Mouse (Mus musculus) regulatory T cell (primary cell): Measurements from ENCODE around the gene Nadsyn1.

Source experiments
- in situ Hi-C: fragments of 300-600 bp; cut with MboI, MseI; formaldehyde crosslinking; loops from one replicate; pipeline ENCODE4 v1.15.1; 2025; ENCODE audit warnings: high pct_unique_total_duplicates

Nadsyn1 gene

GRCm38 (mm10) chr7:143808909-143809308 is 13.7 kb downstream of the Nadsyn1 start:
- in situ Hi-C loops = no loop called here

- in situ Hi-C loops = no loop called here
Observed at GRCm38 (mm10) chr7:143805199-143805624, 17.4 kb downstream of the Nadsyn1 start.

GRCm38 (mm10) chr7:143801195-143802065 is 21.2 kb downstream of the Nadsyn1 start:
- in situ Hi-C loops = no loop called here

GRCm38 (mm10) chr7:143800770-143801169 is 21.9 kb downstream of the Nadsyn1 start:
- in situ Hi-C loops = no loop called here

- in situ Hi-C loops = no loop called here
Observed at GRCm38 (mm10) chr7:143798783-143799182, 23.9 kb downstream of the Nadsyn1 start.

DNA sequence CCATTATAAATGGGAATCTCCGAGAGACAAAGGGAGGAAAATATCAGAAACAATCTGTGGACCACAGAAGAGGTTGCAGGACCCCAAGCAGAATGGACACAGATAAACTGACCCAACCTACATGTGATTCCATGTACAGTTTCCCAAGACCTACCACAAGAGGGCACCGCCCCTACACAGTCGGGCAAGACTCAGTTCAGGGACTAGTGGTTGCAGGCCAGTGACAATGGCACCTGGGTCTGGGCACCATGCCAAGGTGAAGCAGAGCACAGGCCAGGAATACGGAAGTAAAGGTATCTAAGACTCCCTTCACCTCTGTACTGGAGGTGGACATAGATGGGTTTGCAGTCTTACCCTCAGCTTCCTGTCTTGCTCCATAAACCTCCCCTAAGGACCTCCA is 29.5 kb downstream of the Nadsyn1 start:
- in situ Hi-C loops = no loop called here

DNA sequence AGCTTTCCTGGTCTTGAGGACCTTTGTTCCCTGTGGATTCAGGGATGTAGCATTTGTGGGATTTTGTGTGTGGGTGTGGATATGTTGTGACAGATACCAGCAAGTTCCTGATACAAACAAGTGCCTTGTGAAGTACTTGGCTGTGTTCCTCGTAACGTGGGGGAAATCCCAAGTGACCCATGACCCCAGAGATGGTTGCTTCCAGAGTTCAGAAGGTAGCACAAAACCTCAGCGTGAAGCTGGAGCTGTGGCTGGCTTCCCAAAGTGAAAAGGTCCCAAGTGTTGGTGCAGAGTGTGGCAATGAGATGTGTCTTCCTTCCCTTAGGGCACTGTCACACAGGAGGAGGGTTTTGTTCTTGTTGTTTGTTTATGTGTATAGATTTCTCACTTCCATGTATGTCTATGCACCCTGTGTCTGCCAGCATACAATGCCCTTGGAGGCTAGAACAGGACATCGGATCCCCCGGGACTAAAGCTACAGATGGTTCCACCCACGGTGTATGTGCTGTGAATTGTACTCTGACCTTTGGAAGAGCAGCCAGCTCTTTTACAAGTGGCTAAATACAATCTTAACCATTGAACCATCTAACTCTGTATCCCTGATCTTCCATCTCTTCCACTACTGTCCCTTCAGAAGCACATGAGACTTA is 30.2 kb downstream of the Nadsyn1 start:
- in situ Hi-C loops = no loop called here

- in situ Hi-C loops = no loop called here
Observed at GRCm38 (mm10) chr7:143783996-143784829, 38.4 kb downstream of the Nadsyn1 start, which contains the start of gene Mrgpre. Mrgpre (minus strand) TSS chr7:143784500.

- in situ Hi-C loops = no loop called here
Observed at GRCm38 (mm10) chr7:143783378-143783995, 39.2 kb downstream of the Nadsyn1 start.

- in situ Hi-C loops = loop anchor here (10.0 kb wide), 1 partner anchor 1973 kb away; no protein-coding TSS in a partner anchor
Observed at GRCm38 (mm10) chr7:143777375-143777774, 45.3 kb downstream of the Nadsyn1 start.

GRCm38 (mm10) chr7:143776137-143776536 is 46.5 kb downstream of the Nadsyn1 start:
- in situ Hi-C loops = loop anchor here (10.0 kb wide), 1 partner anchor 1971 kb away; no protein-coding TSS in a partner anchor

DNA sequence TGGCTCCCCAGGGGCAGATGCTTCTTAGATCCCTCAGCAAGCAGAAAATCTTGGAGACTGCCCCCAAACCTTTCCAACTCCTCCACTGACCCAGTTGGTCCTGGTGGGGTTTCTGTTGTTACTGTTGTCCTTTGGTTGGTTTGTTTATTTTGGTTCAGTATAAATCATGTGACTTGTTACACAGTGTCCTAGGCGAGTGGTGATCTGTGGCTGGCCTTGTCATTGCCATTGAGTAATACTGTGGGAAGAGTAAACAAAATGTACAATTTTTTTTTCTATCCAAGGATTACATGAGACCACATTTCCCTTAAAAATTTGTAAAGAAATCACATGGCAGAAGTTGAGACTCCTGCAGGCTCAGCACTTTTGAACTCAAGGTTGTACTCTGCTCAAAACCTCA is 53.2 kb downstream of the Nadsyn1 start:
- in situ Hi-C loops = no loop called here

DNA sequence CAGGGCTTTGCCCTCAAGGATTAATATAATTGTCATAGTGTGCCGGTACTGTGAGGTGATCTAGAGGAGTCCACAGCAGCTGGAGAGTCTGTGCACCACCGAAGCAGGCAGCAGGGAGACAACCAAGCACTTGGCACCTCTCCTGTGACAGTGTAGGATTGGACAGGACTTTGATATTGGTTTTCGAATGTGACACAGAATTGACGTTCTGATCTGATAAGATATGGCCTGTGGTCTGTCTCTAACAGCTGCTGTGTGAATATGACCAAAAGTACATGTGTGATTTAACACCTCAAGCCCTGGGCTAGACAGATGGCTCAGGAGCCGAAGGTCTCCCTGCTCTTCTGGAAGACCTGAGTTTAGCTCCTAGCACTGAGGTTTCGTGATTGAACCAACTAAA is 54.4 kb downstream of the Nadsyn1 start:
- in situ Hi-C loops = no loop called here

GRCm38 (mm10) chr7:143766893-143767292 is 55.8 kb downstream of the Nadsyn1 start, which contains the start of gene Mrgprg:
Mrgprg (minus strand) TSS chr7:143766993.
- in situ Hi-C loops = no loop called here

- in situ Hi-C loops = no loop called here
Observed at GRCm38 (mm10) chr7:143764876-143765530, 57.6 kb downstream of the Nadsyn1 start.

DNA sequence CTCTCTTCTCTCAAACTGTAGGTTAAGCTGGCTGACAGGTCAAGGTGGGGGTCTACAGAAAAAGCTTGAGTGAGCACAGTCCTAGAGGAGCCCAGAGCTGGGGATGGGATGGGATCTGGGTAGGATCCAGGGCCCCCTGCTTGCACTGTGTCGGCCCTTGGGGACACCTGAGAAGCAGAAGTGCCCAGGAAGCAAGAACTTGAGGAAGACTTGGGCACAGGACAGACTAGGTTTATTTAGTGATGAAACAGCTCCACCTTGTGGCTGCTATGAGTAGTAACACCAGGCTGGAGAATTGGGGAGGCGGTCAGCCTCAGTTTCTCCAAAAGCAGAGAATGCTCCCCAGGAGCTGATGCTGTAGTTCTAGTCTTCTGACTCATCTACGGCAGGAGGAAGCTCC is 58.9 kb downstream of the Nadsyn1 start:
- in situ Hi-C loops = no loop called here

DNA sequence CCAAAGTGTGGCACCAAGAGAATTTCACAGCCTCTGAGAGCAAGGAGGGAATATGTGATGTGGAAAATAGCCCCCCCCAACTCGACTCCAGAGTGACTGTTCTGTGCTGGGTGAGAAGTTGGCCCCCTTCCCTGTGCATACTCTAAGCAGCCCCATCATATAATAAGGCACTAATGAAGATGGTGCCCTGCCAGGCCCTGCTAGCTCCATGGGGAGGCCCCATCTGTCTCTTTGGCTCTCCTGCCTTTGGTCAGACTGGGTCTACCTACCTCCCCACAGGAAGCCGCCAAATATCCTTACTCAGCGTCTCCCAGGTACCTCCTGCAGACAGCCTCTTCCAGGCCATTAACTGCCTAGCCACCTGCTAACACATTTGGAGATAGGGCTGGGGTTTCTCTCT is 63.7 kb downstream of the Nadsyn1 start:
- in situ Hi-C loops = no loop called here

DNA sequence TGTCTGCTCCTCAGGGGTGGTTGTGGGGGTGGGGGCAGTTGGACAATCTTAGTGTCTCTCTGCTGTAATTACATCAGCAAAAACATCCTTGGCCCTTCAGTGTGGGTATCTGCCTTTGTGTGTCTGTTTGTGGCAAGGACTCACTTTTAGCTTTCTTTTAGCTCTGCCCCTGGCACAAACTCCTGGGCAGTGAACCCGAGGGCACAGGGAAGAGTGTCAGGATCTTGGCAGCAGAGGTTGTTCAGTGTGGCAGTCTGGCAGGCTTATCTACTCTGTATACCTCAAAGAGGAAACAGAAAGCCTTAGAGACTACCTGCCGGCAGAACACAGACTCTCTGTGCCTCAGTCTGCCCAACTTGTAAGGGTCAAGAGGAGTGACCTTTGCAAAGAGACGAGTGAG is 65.0 kb downstream of the Nadsyn1 start:
- in situ Hi-C loops = no loop called here

DNA sequence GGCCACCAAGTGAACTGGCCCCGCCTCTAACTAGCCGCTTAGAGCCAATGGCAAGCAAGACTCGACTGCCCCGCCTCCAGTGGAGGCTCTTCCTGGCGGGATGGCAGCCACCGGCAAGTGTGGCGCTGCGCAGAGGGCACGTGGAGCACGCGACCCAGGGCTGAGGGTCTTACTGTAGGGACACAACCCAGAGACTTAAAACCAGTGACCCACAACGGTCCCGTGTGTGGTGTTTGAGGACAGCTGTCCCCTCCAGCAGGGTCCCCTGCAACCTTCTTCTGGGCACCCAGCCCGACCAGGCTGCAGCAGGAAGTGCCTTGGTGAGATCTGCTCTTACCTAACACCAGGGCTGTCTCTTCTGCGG is 65.6 kb downstream of the Nadsyn1 start:
- in situ Hi-C loops = no loop called here

- in situ Hi-C loops = no loop called here
Observed at GRCm38 (mm10) chr7:143756125-143757026, 66.3 kb downstream of the Nadsyn1 start, which contains the start of gene Osbpl5. Osbpl5 (minus strand) TSS chr7:143756985.
